Comparison of ENCODE assay signal across 18 mouse cellular contexts in the genomic region with DNA sequence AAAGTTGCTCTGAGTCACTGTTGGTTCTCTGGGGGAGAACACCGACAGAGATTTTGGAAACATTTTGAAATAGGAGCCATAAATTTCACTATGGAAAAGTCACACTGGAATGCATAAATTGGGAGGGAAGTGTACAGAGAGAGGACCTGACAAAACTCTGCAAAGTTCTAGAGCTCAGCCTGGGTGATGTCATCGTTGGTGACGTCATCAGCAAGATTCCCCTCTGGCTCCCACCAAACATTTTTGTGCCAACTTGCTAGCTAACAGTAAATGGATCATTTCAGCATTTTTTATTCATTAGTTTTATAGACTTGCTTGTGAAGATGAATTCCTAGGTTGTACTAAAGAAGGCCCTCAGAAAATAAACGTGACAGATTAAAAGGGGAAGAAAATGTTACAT.
A peak's percentile ranks its signal among the peaks of the same experiment; 100 is the strongest.
DNase-seq lines count a peak whose midpoint lies in the region; TF ChIP-seq lines count a peak whose summit lies in the region.
"Had no signal": no experiment of that assay in that cellular context is flagged by ENCODE, and none has a peak within 500 bp of the region (broad histone marks: within the 10 kb centered on the region; RNA-seq: fewer than 3 reads in every experiment).

No protein-coding gene starts in this region.

- TF ChIP-seq CTCF in embryonic fibroblast, embryonic 13.5 days (IDR thresholded peaks at IDR 0.05; ENCODE audit: borderline replicate concordance, insufficient read depth, low read length): no peak

- H3K4me3 ChIP-seq in embryonic fibroblast, embryonic 13.5 days (ENCODE audit: insufficient read depth, low read length): no peak overlapping the region
- H3K4me3 ChIP-seq: heart, embryonic 15.5 days; liver, embryonic 12.5 days; midbrain, embryonic 10.5 days had no signal

- H3K27ac ChIP-seq in embryonic fibroblast, embryonic 13.5 days (ENCODE audit: insufficient read depth, low read length): peak overlapping the region; percentile 80
- H3K27ac ChIP-seq: heart, embryonic 15.5 days; hindbrain, embryonic 14.5 days; liver, embryonic 12.5 days; midbrain, embryonic 10.5 days had no signal

- DNase-seq in heart, postnatal 4 days: peak; percentile 15
- no peak for DNase-seq in heart, adult 11 months
- peak; percentile 32 for DNase-seq in lung, postnatal 10 days
- DNase-seq in lung, postnatal 25 days (ENCODE audit: low spot score): no peak
- DNase-seq in right cerebral cortex, postnatal 36 days (ENCODE audit: low spot score in 2 of 2): no peak
- no peak for DNase-seq in urinary bladder, postnatal 14 days (ENCODE audit: low spot score)
- DNase-seq: adrenal gland, postnatal 14 days; cerebellum, adult 8-10 months; heart, postnatal 36 days; kidney, adult 18-20 months; kidney, postnatal 10 days; lung, adult 18-20 months; thymus, postnatal 14 days had no signal

- no peak for TF ChIP-seq POLR2A in embryonic fibroblast, embryonic 13.5 days (IDR thresholded peaks at IDR 0.05; ENCODE audit: low read depth, low read length)

- H3K4me1 ChIP-seq in embryonic fibroblast, embryonic 13.5 days (ENCODE audit: control insufficient read depth, insufficient read depth, low read length): peaks cover 17% of the 10 kb centered on the region
- H3K4me1 ChIP-seq: heart, embryonic 15.5 days; liver, embryonic 12.5 days; midbrain, embryonic 10.5 days had no signal

Comparison
In these comparisons a context has a peak if more than half of its experiments do, and no peak if none do; other contexts are left out.
1. DNase-seq: peak in heart, postnatal 4 days (single experiment) and lung, postnatal 10 days (single experiment); none in heart, adult 11 months (single experiment), lung, postnatal 25 days (single experiment), right cerebral cortex, postnatal 36 days (0 of 2) and urinary bladder, postnatal 14 days (single experiment).